8 mouse cellular contexts compared by ENCODE assay signal in the genomic region with DNA sequence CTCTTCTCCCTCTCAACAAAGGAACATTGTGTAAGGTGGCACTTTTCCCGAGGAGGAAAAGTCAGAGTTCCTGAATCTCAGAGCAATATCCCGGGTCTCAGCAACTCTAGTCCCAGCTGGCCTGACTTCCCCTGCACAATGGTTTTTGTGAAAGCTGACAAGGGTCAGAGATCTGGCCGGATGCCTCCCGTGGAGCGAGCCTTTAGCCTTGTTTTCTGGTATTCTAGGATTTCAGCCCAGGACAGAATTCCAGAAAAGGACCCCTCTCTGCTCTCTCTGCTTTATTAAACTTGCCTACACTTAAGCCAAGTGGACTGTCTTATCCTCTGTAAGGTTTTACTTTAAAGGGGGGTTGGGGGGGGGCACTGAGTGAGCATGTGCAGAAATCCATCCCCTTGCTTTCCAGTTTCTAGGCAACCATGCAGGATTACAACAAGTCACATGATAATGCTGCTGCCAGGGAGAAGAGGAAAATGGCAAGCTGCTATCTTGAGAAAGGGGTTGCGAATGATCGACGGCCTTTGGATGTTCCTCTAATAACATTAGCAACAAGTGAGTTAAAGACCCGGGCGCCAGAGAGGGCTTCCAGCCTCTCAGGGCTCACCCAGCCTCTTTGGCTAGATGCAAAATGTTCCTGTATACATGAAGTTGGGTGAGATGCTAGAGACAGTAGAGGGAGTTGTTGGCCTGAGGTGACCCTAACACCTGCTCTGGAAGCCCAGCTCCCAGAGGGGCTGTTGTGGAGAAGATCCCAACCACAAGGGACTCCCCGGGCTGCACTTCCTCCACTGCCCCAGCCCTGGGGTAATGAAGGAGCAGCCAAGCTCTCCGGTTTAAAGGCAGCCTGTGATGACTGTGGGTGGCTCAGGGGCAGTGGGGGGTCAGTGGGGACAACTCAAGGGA. TPM values are rescaled to one million over a fixed set of nuclear protein-coding genes. Genes with fewer than 3 reads are reported as not detected.
DNase-seq lines count a peak whose midpoint lies in the region; ATAC-seq and TF ChIP-seq lines count a peak whose summit lies in the region.

No protein-coding gene starts in this region.

- peak; percentile 55 to 79 for DNase-seq in right cerebral cortex, postnatal 10 days (ENCODE audit: low spot score in 2 of 2)
- DNase-seq in right cerebral cortex, postnatal 25 days: no peak
- peak; percentile 80 for DNase-seq in forebrain, postnatal 0 days
- DNase-seq in kidney, postnatal 10 days: peak; percentile 82
- DNase-seq in right cerebral cortex, postnatal 14 days: no peak

- no peaks in the 10 kb centered on the region for H3K36me3 ChIP-seq in forebrain, postnatal 0 days (ENCODE audit: insufficient read depth)

- H3K27ac ChIP-seq in forebrain, postnatal 0 days (ENCODE audit: low read depth, low read length): peak overlapping the region; percentile 64
- 0 out of 2 replicates have a peak overlapping the region, but pooled peaks have one; percentile 32 for H3K27ac ChIP-seq in olfactory bulb, adult 2 months (ENCODE audit: insufficient read depth, low read depth, low read length)

- WGBS in forebrain, postnatal 0 days: 4% methylated on average over 12 of the region's 12 CpGs
- WGBS in olfactory bulb, adult 2 months: 6% methylated on average over 12 of the region's 12 CpGs

- no peaks in the 10 kb centered on the region for H3K9me3 ChIP-seq in forebrain, postnatal 0 days (ENCODE audit: low read length)

- TF ChIP-seq CTCF in forebrain, postnatal 0 days (IDR thresholded peaks at IDR 0.05; ENCODE audit: low read depth): peak; percentile 22; the same call in 1 of the 2 replicates
- TF ChIP-seq CTCF in olfactory bulb, adult 2 months (IDR thresholded peaks at IDR 0.05; ENCODE audit: insufficient read depth, low read depth, low read length): no peak

- peak; percentile 14; the same call in 1 of the 2 replicates for ATAC-seq in forebrain, postnatal 0 days
- no peak for ATAC-seq in megakaryocyte progenitor cell, adult 5-6 weeks (replicated peaks; ENCODE audit: poor library complexity)
- no peak for ATAC-seq in erythroblast, adult 5-6 weeks (replicated peaks; ENCODE audit: low FRiP score, poor library complexity, severe bottlenecking)

- H3K27me3 ChIP-seq in forebrain, postnatal 0 days (ENCODE audit: insufficient read depth, low read length): no peaks in the 10 kb centered on the region

- H3K4me2 ChIP-seq in forebrain, postnatal 0 days (ENCODE audit: low read depth): peak overlapping the region; percentile 39

- peaks cover 14% of the 10 kb centered on the region for H3K4me1 ChIP-seq in forebrain, postnatal 0 days (ENCODE audit: insufficient read depth)
- peaks cover 15% of the 10 kb centered on the region for H3K4me1 ChIP-seq in olfactory bulb, adult 2 months (ENCODE audit: control insufficient read depth, insufficient read depth, low read length)

- no peak overlapping the region for H3K4me3 ChIP-seq in forebrain, postnatal 0 days (ENCODE audit: low read depth, low read length)
- peak overlapping the region; percentile 26 for H3K4me3 ChIP-seq in olfactory bulb, adult 2 months (ENCODE audit: insufficient read depth, low read depth, low read length)

- no peak for TF ChIP-seq POLR2A in olfactory bulb, adult 2 months (IDR thresholded peaks at IDR 0.05; ENCODE audit: insufficient read depth, low read depth, low read length)

- no peak overlapping the region for H3K9ac ChIP-seq in forebrain, postnatal 0 days

RNA-seq across cellular contexts. Expression of gene Axin2, which starts 2.5 kb away (rescaled TPM):
- 28.7 and 35.6 TPM in 2 replicates for total RNA-seq in forebrain, postnatal 0 days (2014; rRNA removed)
- 4.5 and 5.0 TPM in 2 replicates for polyA plus RNA-seq in forebrain, postnatal 0 days (2015; fragmentation: Nextera tagmentation; extraction: Ambion mirVana)
- polyA plus RNA-seq in olfactory bulb, adult 2 months (2012; ENCODE audit: insufficient read depth, insufficient read length, low replicate concordance, missing spikeins): not detected in 2 replicates
- total RNA-seq in megakaryocyte progenitor cell, adult 5-6 weeks (2015): 0.49 and 0.71 TPM in 2 replicates
- total RNA-seq in megakaryocyte progenitor cell, adult 5-6 weeks (2017): 0.50 and 1.8 TPM in 2 replicates
- 0.42 TPM in 1 of 2 replicates, not detected in the other for total RNA-seq in erythroblast, adult 5-6 weeks (2015; ENCODE audit: low replicate concordance)
- total RNA-seq in erythroblast, adult 5-6 weeks (2017; ENCODE audit: low replicate concordance): 0.51 and 0.84 TPM in 2 replicates

Comparison
In these comparisons a context has a peak if more than half of its experiments do, and no peak if none do; other contexts are left out.
1. DNase-seq: peak in right cerebral cortex, postnatal 10 days (2 of 2), forebrain, postnatal 0 days (single experiment) and kidney, postnatal 10 days (single experiment); none in right cerebral cortex, postnatal 25 days (single experiment) and right cerebral cortex, postnatal 14 days (single experiment).
2. RNA of gene Axin2, which starts 2.5 kb away (total RNA-seq): 28.7 to 35.6 TPM in forebrain, postnatal 0 days; 0.42 to 0.84 TPM in erythroblast, adult 5-6 weeks and 0.49 to 1.8 TPM in megakaryocyte progenitor cell, adult 5-6 weeks; every median in the first group is over 10 times any median in the second.